Mouse (Mus musculus) thymus, adult 2 months (tissue): ENCODE results near the gene Mical2. TPM values are rescaled to one million over a fixed set of nuclear protein-coding genes. Genes with fewer than 3 reads are reported as not detected.

Experiments
- DNase-seq: peaks from one replicate; pipeline ENCODE4 v3.0.0; 2021
- H3K27ac ChIP-seq: fragments of 200-500 bp; 2 replicates; pipeline ENCODE4 v1.5.1; 2012; ENCODE audit warnings: low read length, control low read depth; ENCODE audit not compliant: control insufficient read depth, insufficient read depth
- H3K27me3 ChIP-seq: fragments of 200-500 bp; 2 replicates; pipeline ENCODE4 v1.6.1; 2012; ENCODE audit warnings: mild to moderate bottlenecking, low read length, moderate library complexity, mixed read lengths; ENCODE audit not compliant: control insufficient read depth, insufficient read depth
- H3K36me3 ChIP-seq: fragments of 200-500 bp; 2 replicates; pipeline ENCODE4 v1.6.1; 2012; ENCODE audit warnings: mild to moderate bottlenecking, low read length, moderate library complexity; ENCODE audit not compliant: control insufficient read depth, insufficient read depth
- H3K4me1 ChIP-seq: fragments of 200-500 bp; replicated peaks from 2 replicates; pipeline ENCODE4 v1.6.1; 2012; ENCODE audit warnings: low read length; ENCODE audit not compliant: control insufficient read depth, insufficient read depth
- H3K4me3 ChIP-seq: fragments of 200-500 bp; 2 replicates; pipeline ENCODE4 v1.5.1; 2012; ENCODE audit warnings: mild to moderate bottlenecking, low read length, control low read depth, moderate library complexity; ENCODE audit not compliant: control insufficient read depth, insufficient read depth
- CTCF ChIP-seq: fragments of 200-500 bp; IDR thresholded peaks from 2 replicates; pipeline ENCODE4 v1.5.1; 2012; ENCODE audit warnings: mild to moderate bottlenecking, control low read depth, low read length, moderate library complexity, borderline replicate concordance; ENCODE audit not compliant: control insufficient read depth, poor library complexity, insufficient read depth; ENCODE audit errors: extremely low read depth
- POLR2A ChIP-seq: fragments of 200-500 bp; IDR thresholded peaks from 2 replicates; pipeline ENCODE4 v1.6.1; 2012; ENCODE audit warnings: mild to moderate bottlenecking, low read length, control low read depth, moderate library complexity; ENCODE audit not compliant: control insufficient read depth, poor library complexity, insufficient read depth; ENCODE audit errors: extremely low read depth
- WGBS: fragments of 180-500 bp; shearing (Covaris S2); methylation state at CpG from one replicate; pipeline ENCODE4 v1.1.7; 2018; 5-methylcytosine and 5-hydroxymethylcytosine counted together
- polyA plus RNA-seq: library from polyadenylated mRNA; depleted of rRNA; stranded (reverse); fragments of >200 nt; gene quantifications from 2 replicates; pipeline ENCODE4 v1.2.3, GENCODE M21; 2012

Mical2 gene
- polyA plus RNA-seq, 1 experiment: 3.5 TPM

GRCm38 (mm10) chr7:112283606-112284310 is 58.1 kb downstream of the Mical2 start:
- H3K27me3 ChIP-seq: no peaks in the 10 kb centered on the region
- DNase-seq: no peak
- no peak overlapping the region for H3K27ac ChIP-seq
- H3K4me3 ChIP-seq: no peak overlapping the region
- TF ChIP-seq CTCF: no peak
- no peak for TF ChIP-seq POLR2A
- H3K4me1 ChIP-seq: peaks cover 4% of the 10 kb centered on the region
- H3K36me3 ChIP-seq: no peaks in the 10 kb centered on the region
- WGBS: 81% methylated on average over 9 of the region's 9 CpGs

GRCm38 (mm10) chr7:112285573-112285972 is 59.9 kb downstream of the Mical2 start:
- Histone ChIP-seq H3K27me3 (no peaks in the 10 kb centered on the region), H3K27ac (no peak overlapping the region), H3K4me1 (peaks cover 4% of the 10 kb centered on the region), H3K36me3 (no peaks in the 10 kb centered on the region), H3K4me3 (no peak overlapping the region)
- WGBS: 16% methylated on average over 8 of the region's 8 CpGs
- DNase-seq: peak; percentile 7
- no peak for TF ChIP-seq CTCF
- TF ChIP-seq POLR2A: no peak

GRCm38 (mm10) chr7:112288352-112289107 is 62.9 kb downstream of the Mical2 start:
- TF ChIP-seq CTCF: no peak
- TF ChIP-seq POLR2A: no peak
- H3K36me3 ChIP-seq: no peaks in the 10 kb centered on the region
- peaks cover 4% of the 10 kb centered on the region for H3K4me1 ChIP-seq
- no peak overlapping the region for H3K27ac ChIP-seq
- no peak overlapping the region for H3K4me3 ChIP-seq
- WGBS: 97% methylated on average over 5 of the region's 5 CpGs
- no peak for DNase-seq
- H3K27me3 ChIP-seq: no peaks in the 10 kb centered on the region

GRCm38 (mm10) chr7:112289514-112289913 is 63.9 kb downstream of the Mical2 start:
- Histone ChIP-seq H3K27ac (no peak overlapping the region), H3K4me3 (no peak overlapping the region), H3K36me3 (no peaks in the 10 kb centered on the region), H3K27me3 (no peaks in the 10 kb centered on the region), H3K4me1 (peaks cover 4% of the 10 kb centered on the region)
- no peak for DNase-seq
- WGBS: 98% methylated on average over 5 of the region's 5 CpGs
- TF ChIP-seq POLR2A: no peak
- TF ChIP-seq CTCF: no peak

GRCm38 (mm10) chr7:112289990-112290389 is 64.3 kb downstream of the Mical2 start:
- TF ChIP-seq POLR2A (no peak), CTCF (no peak)
- H3K4me1 ChIP-seq: peaks cover 4% of the 10 kb centered on the region
- no peak for DNase-seq
- no peaks in the 10 kb centered on the region for H3K27me3 ChIP-seq
- no peaks in the 10 kb centered on the region for H3K36me3 ChIP-seq
- no peak overlapping the region for H3K27ac ChIP-seq
- H3K4me3 ChIP-seq: no peak overlapping the region
- 92% methylated on average over 4 of the region's 4 CpGs for WGBS

GRCm38 (mm10) chr7:112293456-112294104 is 67.9 kb downstream of the Mical2 start:
- no peaks in the 10 kb centered on the region for H3K36me3 ChIP-seq
- H3K4me3 ChIP-seq: no peak overlapping the region
- H3K27me3 ChIP-seq: no peaks in the 10 kb centered on the region
- WGBS: 94% methylated on average over 7 of the region's 7 CpGs
- TF ChIP-seq POLR2A (no peak), CTCF (no peak)
- DNase-seq: no peak
- H3K27ac ChIP-seq: no peak overlapping the region
- no peaks in the 10 kb centered on the region for H3K4me1 ChIP-seq

GRCm38 (mm10) chr7:112295426-112296221 is 70.0 kb downstream of the Mical2 start:
- TF ChIP-seq CTCF: no peak
- TF ChIP-seq POLR2A: no peak
- H3K4me3 ChIP-seq: no peak overlapping the region
- no peaks in the 10 kb centered on the region for H3K4me1 ChIP-seq
- no peak for DNase-seq
- H3K36me3 ChIP-seq: no peaks in the 10 kb centered on the region
- H3K27me3 ChIP-seq: no peaks in the 10 kb centered on the region
- H3K27ac ChIP-seq: no peak overlapping the region
- 72% methylated on average over 8 of the region's 8 CpGs for WGBS
